Mouse (Mus musculus): ENCODE measurements around the gene Srgap2. TPM values are rescaled to one million over a fixed set of nuclear protein-coding genes. Genes with fewer than 3 reads are reported as not detected.
A peak's percentile ranks its signal among the peaks of the same experiment; 100 is the strongest.

Gene Srgap2
- polyA plus RNA-seq, 1 experiment from 2014 or later, result 25.3 TPM

DNA sequence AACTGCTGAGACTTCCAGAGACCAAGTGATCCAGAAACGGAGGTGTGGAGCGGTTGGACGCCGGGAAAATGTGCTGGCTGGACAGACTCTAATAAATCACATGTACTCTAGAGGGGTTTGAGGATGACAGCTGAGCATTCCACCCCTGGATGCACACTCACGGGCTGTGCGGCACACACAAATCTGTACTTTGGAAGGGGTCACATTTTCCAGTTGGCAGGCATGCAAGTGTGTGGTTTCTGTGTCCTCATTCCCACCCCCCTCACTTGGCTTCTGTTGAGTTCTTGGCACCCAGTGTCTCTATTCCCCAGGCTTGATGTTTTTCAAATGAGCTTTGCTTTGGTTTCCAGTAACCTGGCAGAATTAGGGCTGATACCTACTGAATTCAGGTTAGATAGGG lies 227.4 kb downstream of the Srgap2 start:
- H3K9me3 ChIP-seq, result no peaks in the 10 kb centered on the region
- H3K4me1 ChIP-seq, result no peaks in the 10 kb centered on the region
- 89% methylated on average over 6 of the region's 6 CpGs for WGBS
- H3K36me3 ChIP-seq (replicated peaks), result peaks cover 11% of the 10 kb centered on the region; the same call in 1 of the 2 replicates
- no peak overlapping the region for H3K27ac ChIP-seq
- no peak overlapping the region for H3K4me2 ChIP-seq
- no peak overlapping the region for H3K9ac ChIP-seq
- H3K27me3 ChIP-seq (replicated peaks), result no peaks in the 10 kb centered on the region
- no peak overlapping the region for H3K4me3 ChIP-seq
- no peak for ATAC-seq (replicated peaks)

DNA sequence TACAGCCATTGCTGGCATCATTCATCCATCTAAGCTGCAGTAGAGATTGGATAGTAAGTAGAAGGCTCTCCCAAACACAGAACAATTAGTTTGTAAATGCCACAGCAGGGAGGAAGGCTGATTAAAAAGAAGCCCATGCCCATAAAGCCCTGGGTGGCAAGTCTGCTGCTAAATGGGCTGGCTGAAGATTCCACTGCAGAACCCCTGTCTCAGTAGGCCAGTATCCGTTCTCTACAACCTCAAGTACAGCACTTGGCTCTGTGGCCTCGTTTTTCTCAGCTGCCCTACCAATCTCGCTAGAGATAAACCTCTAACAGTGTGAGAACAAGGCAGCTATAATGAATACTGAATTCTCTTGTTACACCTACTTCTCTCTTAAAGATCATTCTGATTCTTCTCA lies 227.9 kb downstream of the Srgap2 start:
- Histone ChIP-seq H3K4me1 (no peaks in the 10 kb centered on the region), H3K27ac (no peak overlapping the region), H3K4me2 (no peak overlapping the region), H3K4me3 (no peak overlapping the region), H3K9ac (no peak overlapping the region), H3K36me3 (replicated peaks) (peaks cover 11% of the 10 kb centered on the region; the same call in 1 of the 2 replicates), H3K27me3 (replicated peaks) (no peaks in the 10 kb centered on the region), H3K9me3 (no peaks in the 10 kb centered on the region)
- no peak for ATAC-seq (replicated peaks)
- WGBS, result 50% methylated on average over 3 of the region's 3 CpGs

DNA sequence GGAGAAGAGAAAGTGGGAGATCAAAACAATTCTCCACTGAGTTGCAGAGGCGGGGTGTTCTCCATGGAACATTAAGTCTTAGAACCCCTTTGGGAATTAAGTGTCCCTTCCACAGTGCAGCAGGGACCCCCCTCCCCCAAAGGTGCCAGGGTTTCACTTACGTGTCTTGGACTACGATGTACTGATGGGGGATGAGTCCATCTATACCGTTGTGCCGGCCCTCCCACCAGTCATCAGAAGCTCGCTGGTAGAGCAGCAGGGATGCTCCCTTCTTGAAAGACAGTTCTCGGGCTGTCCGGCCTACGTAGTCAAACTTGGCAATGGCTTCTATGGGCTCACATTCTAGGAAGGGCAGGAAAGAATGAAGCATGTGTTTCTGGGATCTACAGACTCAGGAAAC lies 229.0 kb downstream of the Srgap2 start:
- H3K4me3 ChIP-seq, result no peak overlapping the region
- peaks cover 11% of the 10 kb centered on the region; the same call in 1 of the 2 replicates for H3K36me3 ChIP-seq (replicated peaks)
- no peak for ATAC-seq (replicated peaks)
- WGBS, result 94% methylated on average over 9 of the region's 9 CpGs
- H3K4me1 ChIP-seq, result no peaks in the 10 kb centered on the region
- H3K27me3 ChIP-seq (replicated peaks), result no peaks in the 10 kb centered on the region
- H3K9me3 ChIP-seq, result no peaks in the 10 kb centered on the region
- no peak overlapping the region for H3K4me2 ChIP-seq
- no peak overlapping the region for H3K27ac ChIP-seq
- H3K9ac ChIP-seq, result no peak overlapping the region

DNA sequence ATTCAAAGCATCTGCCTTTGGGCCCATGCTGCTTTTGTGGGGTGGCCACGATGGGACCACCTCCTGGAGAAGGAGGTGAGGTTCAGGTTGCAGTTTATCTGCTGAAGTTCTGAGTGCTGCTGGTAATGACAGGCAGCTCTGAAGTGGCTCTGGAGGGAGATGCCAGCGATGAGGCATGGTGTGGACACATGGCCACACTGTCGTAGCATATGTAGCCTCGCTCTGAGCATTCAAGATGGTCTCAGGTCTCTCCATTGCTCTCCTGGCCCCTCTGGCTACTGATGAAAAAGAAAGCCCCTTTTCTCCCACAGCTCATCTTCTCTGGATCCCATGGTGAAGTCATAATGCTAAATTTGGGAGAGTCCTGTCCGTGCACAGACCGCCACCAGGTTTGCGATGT lies 230.4 kb downstream of the Srgap2 start:
- Histone ChIP-seq H3K4me1 (no peaks in the 10 kb centered on the region), H3K36me3 (replicated peaks) (peaks cover 18% of the 10 kb centered on the region; the same call in 1 of the 2 replicates), H3K4me3 (no peak overlapping the region), H3K4me2 (no peak overlapping the region), H3K9me3 (no peaks in the 10 kb centered on the region), H3K9ac (no peak overlapping the region), H3K27ac (no peak overlapping the region), H3K27me3 (replicated peaks) (no peaks in the 10 kb centered on the region)
- 94% methylated on average over 7 of the region's 7 CpGs for WGBS
- ATAC-seq (replicated peaks), result no peak

DNA sequence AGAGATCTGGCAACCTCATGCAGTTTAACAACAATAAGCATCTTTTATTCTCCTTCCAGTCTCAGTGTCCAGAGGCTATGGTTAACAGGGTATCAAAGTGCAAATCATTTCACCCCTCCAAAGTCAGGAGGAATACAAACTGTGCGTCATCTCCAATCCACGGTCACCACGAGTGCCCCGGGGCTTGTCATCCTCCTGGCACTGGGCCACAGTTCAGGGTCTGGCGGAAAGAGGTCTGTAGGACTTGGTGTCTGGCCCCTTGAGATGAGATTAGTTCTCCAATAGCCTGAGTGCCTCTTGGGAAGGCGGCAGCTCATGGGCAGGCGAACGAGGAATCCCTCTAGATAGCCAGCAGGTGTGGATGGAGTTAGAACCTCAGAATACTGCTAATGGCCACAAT lies 232.0 kb downstream of the Srgap2 start:
- 54% methylated on average over 8 of the region's 8 CpGs for WGBS
- no peak for ATAC-seq (replicated peaks)
- Histone ChIP-seq H3K9ac (no peak overlapping the region), H3K9me3 (no peaks in the 10 kb centered on the region), H3K4me3 (no peak overlapping the region), H3K4me1 (no peaks in the 10 kb centered on the region), H3K27me3 (replicated peaks) (no peaks in the 10 kb centered on the region), H3K4me2 (no peak overlapping the region), H3K36me3 (replicated peaks) (peaks cover 18% of the 10 kb centered on the region; the same call in 1 of the 2 replicates), H3K27ac (no peak overlapping the region)

DNA sequence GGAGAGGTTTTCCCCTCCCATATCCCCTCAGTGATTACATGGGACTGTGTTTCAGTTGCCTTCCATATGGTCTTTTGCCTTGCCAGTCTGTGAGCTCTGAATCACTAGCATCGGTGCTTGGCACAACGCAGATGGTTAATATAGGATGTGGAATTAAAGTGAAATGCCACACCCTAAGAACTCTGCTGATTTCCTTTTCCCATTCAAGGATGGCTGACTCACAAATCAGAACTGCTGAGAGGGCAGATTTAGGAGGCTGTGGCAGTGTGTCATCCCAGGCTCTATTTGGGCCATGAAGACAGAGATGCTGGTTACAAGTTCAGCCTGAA lies 233.3 kb downstream of the Srgap2 start:
- Histone ChIP-seq H3K9ac (no peak overlapping the region), H3K4me3 (no peak overlapping the region), H3K4me1 (no peaks in the 10 kb centered on the region), H3K9me3 (no peaks in the 10 kb centered on the region), H3K36me3 (replicated peaks) (peaks cover 16% of the 10 kb centered on the region; the same call in 1 of the 2 replicates), H3K4me2 (no peak overlapping the region), H3K27me3 (replicated peaks) (no peaks in the 10 kb centered on the region), H3K27ac (no peak overlapping the region)
- ATAC-seq (replicated peaks), result no peak
- 91% methylated on average over 2 of the region's 2 CpGs for WGBS

DNA sequence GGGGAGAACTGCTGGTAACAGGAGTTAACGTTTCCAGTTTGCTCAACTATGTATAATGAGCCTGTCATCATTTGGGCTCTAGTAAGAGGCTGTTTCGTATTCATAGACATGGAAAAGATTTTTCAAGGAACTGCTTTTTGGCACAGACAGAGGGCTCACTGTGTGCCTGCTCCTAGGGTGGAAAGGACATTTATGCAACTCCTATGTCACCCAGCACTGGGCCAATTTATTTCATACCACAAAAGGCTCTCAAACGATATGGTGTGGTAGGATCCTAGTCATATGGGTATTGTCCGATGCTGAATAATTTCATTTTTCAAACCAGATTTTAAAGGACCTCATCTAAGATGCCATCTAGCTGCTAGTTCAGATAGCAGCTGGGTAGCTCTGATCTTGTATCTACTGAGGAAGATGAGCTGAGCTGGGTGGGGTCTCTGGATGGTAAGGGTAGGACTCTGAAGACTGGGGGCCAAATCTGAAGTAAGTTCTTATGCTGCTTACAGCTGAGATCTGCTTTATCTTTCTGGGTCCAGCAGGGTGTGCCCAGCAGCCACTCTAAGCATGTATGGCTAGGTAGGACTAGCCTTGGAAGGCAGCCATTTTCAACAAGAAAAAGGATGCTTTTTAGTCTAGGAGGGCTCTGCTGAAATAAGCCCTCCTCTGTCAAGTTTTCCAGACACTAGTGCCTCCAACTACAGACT lies 233.8 kb downstream of the Srgap2 start:
- Histone ChIP-seq H3K36me3 (replicated peaks) (peaks cover 17% of the 10 kb centered on the region; the same call in 1 of the 2 replicates), H3K27ac (no peak overlapping the region), H3K9ac (no peak overlapping the region), H3K4me3 (no peak overlapping the region), H3K27me3 (replicated peaks) (no peaks in the 10 kb centered on the region), H3K4me1 (no peaks in the 10 kb centered on the region), H3K4me2 (no peak overlapping the region), H3K9me3 (no peaks in the 10 kb centered on the region)
- 89% methylated on average over 4 of the region's 4 CpGs for WGBS
- no peak for ATAC-seq (replicated peaks)

DNA sequence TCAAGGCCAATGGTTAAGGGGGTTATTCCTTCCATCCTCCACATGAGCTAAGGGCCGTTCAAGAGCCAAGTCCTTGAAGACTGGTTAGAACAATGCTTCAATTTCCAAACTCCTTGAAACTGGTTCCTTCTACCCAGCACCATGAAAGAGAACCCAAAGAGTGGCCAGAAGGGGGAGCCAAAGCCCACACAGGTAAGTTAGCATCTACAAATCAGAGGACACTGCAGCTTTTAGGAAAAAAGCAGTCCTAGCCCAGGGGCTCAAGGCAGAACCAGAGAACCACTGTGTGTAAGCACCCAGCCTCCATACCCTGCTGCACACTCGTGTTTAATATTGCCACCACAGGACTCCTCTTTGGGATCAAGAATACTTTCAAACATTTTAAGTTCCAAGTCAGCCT lies 236.5 kb downstream of the Srgap2 start:
- 50% methylated on average over 2 of the region's 2 CpGs for WGBS
- H3K36me3 ChIP-seq (replicated peaks), result peaks cover 16% of the 10 kb centered on the region; the same call in 1 of the 2 replicates

DNA sequence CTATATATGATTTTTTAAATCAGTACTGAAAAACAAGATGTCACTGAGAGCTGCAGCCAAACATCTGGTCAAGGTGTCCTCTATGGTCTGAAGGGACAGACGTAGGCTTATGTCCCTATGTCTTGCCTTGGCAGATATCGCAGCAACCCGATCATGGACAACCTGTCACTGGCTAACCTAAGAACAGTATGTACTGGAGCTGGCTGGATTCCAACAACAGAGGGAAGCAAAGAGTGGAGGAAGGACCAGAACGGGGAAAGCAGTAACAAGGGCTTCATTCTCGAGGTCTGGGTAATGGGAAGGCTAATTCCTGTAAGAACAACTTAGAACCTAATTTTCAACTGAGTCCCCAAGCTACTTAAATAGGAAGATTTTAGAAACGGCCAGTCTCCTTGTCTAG lies 238.2 kb downstream of the Srgap2 start:
- ATAC-seq (replicated peaks), result no peak
- WGBS, result 91% methylated on average over 6 of the region's 6 CpGs

More for the DNA sequence above, 236.5 kb downstream of the Srgap2 start:
- Histone ChIP-seq H3K27ac (no peak overlapping the region), H3K4me1 (no peaks in the 10 kb centered on the region), H3K9ac (no peak overlapping the region), H3K4me2 (no peak overlapping the region), H3K4me3 (no peak overlapping the region), H3K27me3 (replicated peaks) (no peaks in the 10 kb centered on the region), H3K9me3 (no peaks in the 10 kb centered on the region)
- no peak for ATAC-seq (replicated peaks)

DNA sequence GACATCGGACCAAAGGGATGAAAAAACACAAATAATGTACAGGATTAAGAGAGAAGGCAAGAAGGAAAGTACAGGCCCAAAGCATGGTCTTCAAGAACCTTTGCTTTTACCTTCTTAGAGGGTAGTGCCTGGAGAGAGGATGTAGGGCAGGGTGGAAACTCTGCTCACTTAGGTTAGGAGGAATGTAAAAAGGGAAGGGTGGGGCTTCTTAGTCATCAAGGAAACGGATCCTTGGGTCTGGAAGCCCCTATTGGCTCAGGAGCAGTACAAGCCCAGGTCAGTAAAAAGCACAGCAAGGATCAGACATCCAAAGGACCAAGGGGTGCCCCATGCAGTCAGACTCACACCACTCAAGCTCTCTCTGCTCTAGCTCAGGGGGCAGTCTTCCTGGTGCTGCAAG lies 239.9 kb downstream of the Srgap2 start:
- Histone ChIP-seq H3K4me3 (no peak overlapping the region), H3K9me3 (no peaks in the 10 kb centered on the region), H3K4me1 (0 out of 2 replicates have a peak, but pooled peaks cover 6% of the 10 kb centered on the region), H3K27me3 (replicated peaks) (no peaks in the 10 kb centered on the region), H3K4me2 (no peak overlapping the region), H3K27ac (no peak overlapping the region), H3K36me3 (replicated peaks) (peaks cover 9% of the 10 kb centered on the region; the same call in 1 of the 2 replicates), H3K9ac (no peak overlapping the region)
- ATAC-seq (replicated peaks), result no peak
- WGBS, result 79% methylated on average over 2 of the region's 2 CpGs

More for the DNA sequence above, 238.2 kb downstream of the Srgap2 start:
- H3K9ac ChIP-seq, result no peak overlapping the region
- no peak overlapping the region for H3K4me3 ChIP-seq
- no peak overlapping the region for H3K27ac ChIP-seq
- H3K4me1 ChIP-seq, result 0 out of 2 replicates have a peak, but pooled peaks cover 5% of the 10 kb centered on the region
- H3K4me2 ChIP-seq, result no peak overlapping the region
- H3K9me3 ChIP-seq, result no peaks in the 10 kb centered on the region
- no peaks in the 10 kb centered on the region for H3K27me3 ChIP-seq (replicated peaks)
- peaks cover 16% of the 10 kb centered on the region; the same call in 1 of the 2 replicates for H3K36me3 ChIP-seq (replicated peaks)

DNA sequence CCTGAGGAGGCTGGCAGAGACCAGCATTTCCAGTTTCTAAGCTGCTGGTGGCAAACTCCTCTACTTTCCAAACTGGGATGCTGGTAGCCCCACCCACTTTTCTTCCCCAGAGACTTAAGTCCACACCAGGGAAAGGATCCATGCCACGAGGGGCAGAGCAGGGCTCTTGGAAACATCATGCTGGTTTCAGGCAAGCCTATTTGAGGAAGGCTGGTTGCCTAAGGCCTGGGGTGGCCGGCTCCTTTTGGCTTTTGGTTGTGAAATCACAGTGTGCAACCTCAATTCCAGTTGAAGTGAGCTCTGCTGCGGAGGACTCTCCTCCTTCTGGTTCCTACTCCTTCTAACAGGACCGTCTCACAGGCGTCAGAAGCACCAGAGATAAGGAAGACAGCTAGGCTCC lies 240.3 kb downstream of the Srgap2 start:
- Histone ChIP-seq H3K9ac (no peak overlapping the region), H3K4me1 (0 out of 2 replicates have a peak, but pooled peaks cover 6% of the 10 kb centered on the region), H3K27me3 (replicated peaks) (no peaks in the 10 kb centered on the region), H3K4me3 (no peak overlapping the region), H3K9me3 (no peaks in the 10 kb centered on the region), H3K27ac (no peak overlapping the region), H3K36me3 (replicated peaks) (0 out of 2 replicates have a peak, but pooled peaks cover 8% of the 10 kb centered on the region), H3K4me2 (no peak overlapping the region)
- 84% methylated on average over 5 of the region's 5 CpGs for WGBS
- ATAC-seq (replicated peaks), result no peak

DNA sequence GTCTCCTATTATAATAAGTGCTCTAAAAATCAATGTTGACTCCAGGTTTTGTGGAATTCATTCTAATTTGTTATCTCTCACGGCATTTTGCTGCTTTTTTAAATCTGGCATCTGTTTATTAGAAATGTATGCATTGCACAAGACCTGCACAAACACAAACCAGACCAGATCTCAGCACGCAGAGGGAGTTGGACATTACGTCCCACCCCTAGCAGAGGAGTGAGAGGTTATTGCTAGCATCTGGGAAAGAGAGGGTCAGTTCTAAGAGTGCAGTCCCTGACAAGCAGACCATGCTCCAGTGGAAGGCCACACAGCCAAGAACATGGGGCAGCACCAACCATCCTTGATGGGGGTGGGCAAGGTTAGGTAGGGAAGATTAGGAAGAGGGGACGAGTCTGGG lies 242.5 kb downstream of the Srgap2 start:
- Histone ChIP-seq H3K9ac (no peak overlapping the region), H3K4me2 (no peak overlapping the region), H3K4me3 (no peak overlapping the region), H3K27me3 (replicated peaks) (no peaks in the 10 kb centered on the region), H3K27ac (no peak overlapping the region), H3K4me1 (0 out of 2 replicates have a peak, but pooled peaks cover 6% of the 10 kb centered on the region), H3K36me3 (replicated peaks) (0 out of 2 replicates have a peak, but pooled peaks cover 8% of the 10 kb centered on the region), H3K9me3 (no peaks in the 10 kb centered on the region)
- ATAC-seq (replicated peaks), result no peak
- 86% methylated on average over 4 of the region's 4 CpGs for WGBS

DNA sequence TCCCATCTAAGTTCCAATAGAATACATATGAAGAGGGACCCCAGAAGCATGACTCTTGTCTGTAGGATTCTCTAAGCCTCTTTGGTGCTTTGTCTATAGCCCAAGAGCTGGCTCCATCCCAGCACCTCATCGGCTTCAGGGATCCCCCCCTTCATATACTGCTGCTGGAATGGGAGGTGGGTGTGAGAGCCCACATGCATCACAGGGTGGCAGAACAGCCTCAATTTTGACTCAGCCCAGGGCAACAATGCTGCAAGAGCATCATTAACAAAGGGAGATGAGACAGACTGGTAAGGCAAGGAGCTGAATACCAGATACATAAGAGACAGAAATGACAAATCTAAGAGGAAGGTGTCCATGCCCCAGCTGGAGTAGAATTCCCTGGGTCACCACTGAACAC lies 243.0 kb downstream of the Srgap2 start:
- H3K36me3 ChIP-seq (replicated peaks), result 0 out of 2 replicates have a peak, but pooled peaks cover 8% of the 10 kb centered on the region
- no peak overlapping the region for H3K9ac ChIP-seq
- 0 out of 2 replicates have a peak, but pooled peaks cover 6% of the 10 kb centered on the region for H3K4me1 ChIP-seq
- H3K4me3 ChIP-seq, result no peak overlapping the region
- H3K4me2 ChIP-seq, result no peak overlapping the region
- ATAC-seq (replicated peaks), result peak; percentile 56
- H3K27ac ChIP-seq, result no peak overlapping the region
- WGBS, result 63% methylated on average over 1 of the region's 1 CpGs
- no peaks in the 10 kb centered on the region for H3K9me3 ChIP-seq
- no peaks in the 10 kb centered on the region for H3K27me3 ChIP-seq (replicated peaks)
